Mouse (Mus musculus) cerebellum, adult 9-10 months (tissue): ENCODE data around the gene Adamtsl5.

Experiments used
- DNase-seq: peaks from one replicate; pipeline ENCODE4 v3.0.0; 2022

Adamtsl5 gene

GRCm38 (mm10) chr10:80348244-80348781 is at the start of gene Adamtsl5:
Gene Adamtsl5 (minus strand): TSS chr10:80348412.
- DNase-seq = no peak

- DNase-seq = no peak
Measured at GRCm38 (mm10) chr10:80397524-80398173, 49.4 kb upstream of the Adamtsl5 start.

DNA sequence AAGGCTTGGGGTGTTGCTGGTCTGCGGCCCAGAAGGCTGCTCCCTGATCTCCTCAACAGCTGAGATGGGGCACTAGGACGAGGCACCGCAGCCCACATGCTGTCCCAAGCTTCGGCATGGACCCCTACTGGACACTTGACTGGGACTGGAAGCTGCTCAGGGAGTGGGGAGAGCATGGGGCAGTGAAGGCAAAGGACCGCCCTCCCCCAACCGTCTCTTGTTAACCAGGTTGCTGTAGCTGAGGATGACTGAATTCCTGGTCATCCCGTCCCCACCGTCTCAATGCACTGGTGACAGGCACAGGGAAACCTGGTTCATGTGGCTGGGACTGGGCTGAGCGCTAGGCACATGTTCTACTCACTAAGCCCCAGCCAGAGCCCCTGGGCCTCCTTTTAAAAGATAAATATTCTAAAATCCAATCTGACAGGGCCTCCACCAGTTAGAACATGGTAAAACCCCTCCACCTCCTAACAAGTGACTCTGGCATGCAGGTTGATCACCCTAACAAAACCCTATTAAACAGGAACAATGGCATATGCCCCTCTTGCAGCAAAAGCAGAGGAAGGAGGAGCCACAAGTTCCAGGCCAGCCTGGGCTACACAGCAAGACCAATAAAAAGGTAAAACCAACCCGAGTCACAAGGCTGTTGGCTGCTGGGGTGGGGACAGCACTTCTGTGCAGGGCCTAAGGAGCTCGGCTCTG is 48.8 kb upstream of the Adamtsl5 start:
- DNase-seq = no peak

GRCm38 (mm10) chr10:80395025-80395627 is 46.9 kb upstream of the Adamtsl5 start:
- DNase-seq = no peak

GRCm38 (mm10) chr10:80392687-80393086 is 44.5 kb upstream of the Adamtsl5 start:
- DNase-seq = no peak

DNA sequence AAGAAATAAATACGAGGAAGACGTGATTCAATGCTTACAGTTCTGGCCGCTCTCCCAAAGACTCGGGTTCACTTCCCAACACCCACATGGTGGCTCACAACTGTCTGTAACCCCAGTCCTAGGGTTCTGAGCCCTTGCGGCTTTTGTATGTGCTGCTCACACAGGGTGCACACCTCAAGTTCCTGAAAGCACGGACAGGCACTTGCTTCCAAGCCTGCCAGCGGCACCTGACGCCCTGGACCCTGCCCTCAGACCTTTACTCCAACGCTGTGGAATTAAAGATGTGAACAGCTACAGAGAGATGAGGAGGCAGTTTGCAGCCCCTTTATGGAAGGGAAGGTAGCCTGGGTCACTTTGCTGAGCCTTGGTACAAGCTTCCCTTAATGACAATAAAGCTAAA is 42.5 kb upstream of the Adamtsl5 start:
- DNase-seq = no peak

DNA sequence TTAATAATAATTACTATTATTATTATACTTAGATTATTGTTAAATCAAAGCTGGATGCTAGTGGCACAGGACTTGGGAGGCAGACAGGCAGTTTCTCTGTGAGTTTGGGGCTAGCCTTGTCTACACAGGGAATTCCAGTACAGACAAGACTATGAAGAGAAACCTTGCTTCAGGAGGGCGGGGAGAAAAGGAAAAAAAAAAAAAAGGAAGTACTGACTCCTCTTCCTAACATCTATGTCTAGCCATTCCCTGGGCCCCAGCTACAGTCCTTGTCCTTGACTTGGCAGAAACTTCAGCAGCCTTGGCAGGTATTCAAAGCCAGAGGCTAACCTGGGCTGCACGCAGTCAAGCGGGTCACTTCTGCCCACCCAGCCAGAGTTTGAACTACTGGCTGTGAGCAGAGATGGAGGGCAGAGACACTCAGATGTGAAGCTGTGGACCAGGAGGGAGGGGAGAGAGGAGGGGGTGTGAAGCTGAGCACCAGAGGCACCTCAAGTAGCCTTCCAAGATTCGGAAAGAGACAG is 41.0 kb upstream of the Adamtsl5 start:
- no peak for DNase-seq

DNA sequence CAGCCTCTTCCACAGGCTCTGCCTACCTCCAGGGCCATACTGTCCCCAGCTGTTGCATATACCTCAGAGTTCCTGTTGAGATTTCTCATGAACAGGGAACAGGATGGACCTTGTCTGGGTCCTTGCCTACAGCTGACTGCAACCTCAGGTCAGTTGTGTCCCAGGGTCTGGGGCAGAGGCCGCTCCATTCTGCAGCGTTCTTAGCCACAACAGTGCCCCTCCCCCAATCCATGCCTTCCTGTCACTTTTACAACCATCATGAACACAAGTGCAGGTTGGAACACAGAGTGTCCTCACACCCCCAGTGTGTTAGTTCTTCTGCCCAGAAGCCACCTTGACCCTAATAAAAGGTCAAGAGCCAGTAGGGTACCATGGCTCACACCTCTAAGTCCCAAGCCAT is 40.5 kb upstream of the Adamtsl5 start:
- no peak for DNase-seq

DNA sequence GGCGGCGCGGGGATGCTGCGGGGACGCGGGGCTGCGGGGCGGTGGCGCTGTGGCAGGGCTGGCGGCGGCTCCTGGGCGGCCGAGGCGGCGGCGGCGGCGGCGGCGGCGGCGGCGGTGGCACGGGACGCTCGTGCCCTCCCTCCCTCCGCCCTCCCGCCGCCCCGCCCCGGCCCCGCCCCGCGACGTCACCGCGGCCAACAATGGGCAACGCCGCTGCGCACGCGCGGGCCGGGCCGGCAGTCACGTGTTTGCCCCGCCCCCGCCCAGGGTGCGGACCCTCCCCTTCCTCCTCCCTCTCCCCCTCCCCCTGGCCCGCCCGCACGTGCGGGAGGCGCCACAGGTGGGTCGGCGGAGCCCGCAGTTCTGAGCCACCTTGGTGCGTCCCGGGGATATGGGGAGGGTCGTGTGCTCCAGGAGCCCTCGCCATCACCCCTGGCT is 39.3 kb upstream of the Adamtsl5 start, which contains the start of gene Mex3d:
Gene Mex3d (minus strand): TSS at position 138 of the 438 bp plus-strand sequence.
- DNase-seq = no peak

GRCm38 (mm10) chr10:80386735-80387471 is 38.7 kb upstream of the Adamtsl5 start:
- DNase-seq = no peak

- no peak for DNase-seq
Measured at GRCm38 (mm10) chr10:80385811-80386734, 37.9 kb upstream of the Adamtsl5 start.

- DNase-seq = no peak
Measured at GRCm38 (mm10) chr10:80385310-80385709, 37.1 kb upstream of the Adamtsl5 start.

- DNase-seq = no peak
Measured at GRCm38 (mm10) chr10:80384709-80385108, 36.5 kb upstream of the Adamtsl5 start.

- DNase-seq = no peak
Measured at GRCm38 (mm10) chr10:80384115-80384639, 36.0 kb upstream of the Adamtsl5 start.

GRCm38 (mm10) chr10:80383431-80383830 is 35.2 kb upstream of the Adamtsl5 start:
- DNase-seq = no peak

- no peak for DNase-seq
Measured at GRCm38 (mm10) chr10:80382641-80383365, 34.6 kb upstream of the Adamtsl5 start.

GRCm38 (mm10) chr10:80377716-80378115 is 29.5 kb upstream of the Adamtsl5 start:
- DNase-seq = no peak

DNA sequence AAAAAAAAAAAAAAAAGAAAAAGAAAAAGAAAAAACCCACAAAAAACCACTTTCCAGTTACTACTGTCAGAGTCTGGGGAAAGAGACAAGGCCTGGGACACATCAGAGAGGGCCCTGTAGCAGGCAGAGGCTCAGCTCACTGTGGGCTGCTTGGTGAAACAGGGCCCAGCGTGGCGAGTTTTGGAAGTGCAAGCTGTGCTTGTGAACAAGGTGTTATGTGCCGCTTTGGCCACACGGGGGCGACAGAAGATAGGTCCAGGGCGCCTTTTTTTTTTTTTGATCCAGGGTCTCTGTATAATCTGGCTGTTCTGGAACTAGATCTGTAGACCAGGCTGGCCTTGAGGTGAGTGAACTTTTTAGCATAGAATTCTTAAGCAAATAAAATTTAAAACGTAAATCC is 27.9 kb upstream of the Adamtsl5 start:
- peak; percentile 93 for DNase-seq

GRCm38 (mm10) chr10:80374063-80374462 is 25.9 kb upstream of the Adamtsl5 start:
- DNase-seq = peak; percentile 90

- no peak for DNase-seq
Measured at GRCm38 (mm10) chr10:80372706-80373105, 24.5 kb upstream of the Adamtsl5 start.

- no peak for DNase-seq
Measured at GRCm38 (mm10) chr10:80371983-80372382, 23.8 kb upstream of the Adamtsl5 start.
